Mouse (Mus musculus): ENCODE measurements around the gene Golga4. TPM values are rescaled to one million over a fixed set of nuclear protein-coding genes. Genes with fewer than 3 reads are reported as not detected.
A peak's percentile ranks its signal among the peaks of the same experiment; 100 is the strongest.

Golga4 gene
- polyA plus RNA-seq, 1 experiment from 2014 or later: 54.2 TPM

DNA sequence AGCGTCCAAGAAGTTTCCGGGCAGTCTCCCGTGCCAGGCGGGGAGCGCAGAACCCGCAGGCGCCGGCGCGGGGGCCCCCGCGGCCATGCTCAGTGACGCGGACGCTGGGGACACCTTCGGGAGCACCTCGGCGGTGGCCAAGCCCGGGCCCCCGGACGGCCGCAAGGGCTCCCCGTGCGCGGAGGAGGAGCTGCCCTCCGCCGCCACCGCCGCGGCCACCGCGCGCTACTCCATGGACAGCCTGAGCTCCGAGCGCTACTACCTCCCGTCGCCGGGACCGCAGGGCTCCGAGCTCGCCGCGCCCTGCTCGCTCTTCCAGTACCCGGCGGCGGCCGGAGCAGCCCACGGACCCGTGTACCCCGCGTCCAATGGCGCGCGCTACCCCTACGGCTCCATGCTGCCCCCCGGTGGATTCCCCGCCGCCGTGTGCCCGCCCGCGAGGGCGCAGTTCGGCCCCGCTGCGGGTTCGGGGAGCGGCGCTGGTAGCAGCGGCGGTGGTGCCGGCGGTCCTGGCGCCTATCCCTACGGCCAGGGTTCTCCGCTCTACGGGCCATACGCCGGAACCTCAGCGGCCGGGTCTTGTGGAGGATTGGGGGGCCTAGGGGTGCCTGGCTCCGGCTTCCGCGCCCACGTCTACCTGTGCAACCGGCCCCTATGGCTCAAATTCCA, 27.1 kb upstream of the Golga4 start:
- H3K4me1 ChIP-seq: peaks cover 36% of the 10 kb centered on the region
- H3K27me3 ChIP-seq: peaks cover 98% of the 10 kb centered on the region
- H3K27ac ChIP-seq: no peak overlapping the region
- H3K4me2 ChIP-seq: peak overlapping the region; percentile 67
- peak overlapping the region; percentile 36; the same call in 1 of the 2 replicates for H3K9ac ChIP-seq
- H3K4me3 ChIP-seq: peak overlapping the region; percentile 46
- 1% methylated on average over 84 of the region's 87 CpGs for WGBS
- H3K36me3 ChIP-seq: no peaks in the 10 kb centered on the region
- ATAC-seq (ENCODE audit: insufficient number of reproducible peaks, insufficient read depth, low FRiP score, low TSS enrichment, low read depth): no peak
- no peaks in the 10 kb centered on the region for H3K9me3 ChIP-seq

DNA sequence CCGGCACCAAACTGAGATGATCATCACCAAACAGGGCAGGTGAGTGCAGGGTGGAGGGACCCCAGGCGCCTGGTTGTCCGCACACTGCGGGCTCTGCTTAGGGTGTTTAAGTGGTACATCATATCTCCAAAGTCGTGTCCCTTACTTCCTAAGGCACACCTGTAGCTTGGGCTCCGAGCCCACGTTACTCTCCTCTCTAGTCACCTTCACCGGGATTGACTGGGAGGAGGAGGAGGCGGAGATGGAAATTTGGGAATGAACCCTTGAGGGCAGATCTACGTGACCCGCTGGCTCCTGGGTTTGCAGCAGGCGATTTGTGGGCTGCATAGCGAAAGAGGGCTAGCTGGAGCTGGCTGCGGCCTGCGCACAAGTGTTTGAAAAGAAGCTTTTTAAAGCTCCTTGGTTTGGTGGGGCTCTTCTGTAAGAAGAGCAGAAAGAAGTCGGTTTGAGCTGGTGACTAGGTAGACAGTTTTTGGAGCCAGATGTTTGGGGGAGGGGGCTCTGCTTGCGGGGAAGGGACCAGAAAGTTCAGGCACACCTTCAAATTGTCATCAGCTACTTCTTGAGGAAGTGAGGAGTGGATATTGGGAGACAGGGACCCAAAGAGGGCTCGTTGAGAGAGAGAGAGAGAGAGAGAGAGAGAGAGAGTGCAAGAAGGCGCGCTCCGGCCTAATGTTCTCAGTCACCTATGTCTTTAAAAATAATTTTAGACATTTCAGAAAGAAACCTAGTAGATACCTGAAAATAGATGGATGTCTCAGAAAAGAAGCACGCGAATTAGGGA, 26.4 kb upstream of the Golga4 start:
- Histone ChIP-seq H3K4me3 (peak overlapping the region; percentile 46; the same call in 1 of the 2 replicates), H3K4me2 (peak overlapping the region; percentile 67)
- WGBS: 3% methylated on average over 23 of the region's 23 CpGs

DNA sequence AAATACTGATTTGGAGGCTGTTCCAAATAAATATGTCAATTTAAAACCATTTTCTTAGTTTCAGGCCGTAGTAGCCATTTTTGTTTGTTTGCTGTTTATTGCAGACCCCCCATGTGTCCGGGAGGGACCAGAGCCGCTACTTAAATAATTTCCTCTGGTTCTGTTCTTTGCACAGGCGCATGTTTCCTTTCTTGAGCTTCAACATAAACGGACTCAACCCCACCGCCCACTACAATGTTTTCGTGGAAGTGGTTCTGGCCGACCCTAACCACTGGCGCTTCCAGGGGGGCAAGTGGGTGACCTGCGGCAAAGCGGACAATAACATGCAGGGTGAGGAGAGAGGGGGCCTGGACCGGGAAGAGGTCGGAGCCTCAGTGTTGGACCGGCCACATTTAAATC, 25.8 kb upstream of the Golga4 start:
- H3K4me2 ChIP-seq: no peak overlapping the region
- 3% methylated on average over 14 of the region's 14 CpGs for WGBS
- no peak overlapping the region for H3K9ac ChIP-seq
- H3K9me3 ChIP-seq: no peaks in the 10 kb centered on the region
- no peak overlapping the region for H3K27ac ChIP-seq
- no peak for ATAC-seq (ENCODE audit: insufficient number of reproducible peaks, insufficient read depth, low FRiP score, low TSS enrichment, low read depth)
- H3K4me3 ChIP-seq: no peak overlapping the region
- H3K36me3 ChIP-seq: no peaks in the 10 kb centered on the region
- peaks cover 100% of the 10 kb centered on the region for H3K27me3 ChIP-seq
- H3K4me1 ChIP-seq: peaks cover 36% of the 10 kb centered on the region

More for the DNA sequence above, 26.4 kb upstream of the Golga4 start:
- H3K27ac ChIP-seq: no peak overlapping the region
- peaks cover 36% of the 10 kb centered on the region for H3K4me1 ChIP-seq
- H3K36me3 ChIP-seq: no peaks in the 10 kb centered on the region
- no peak overlapping the region for H3K9ac ChIP-seq
- H3K27me3 ChIP-seq: peaks cover 100% of the 10 kb centered on the region
- no peaks in the 10 kb centered on the region for H3K9me3 ChIP-seq
- no peak for ATAC-seq (ENCODE audit: insufficient number of reproducible peaks, insufficient read depth, low FRiP score, low TSS enrichment, low read depth)

- Histone ChIP-seq H3K4me3 (no peak overlapping the region), H3K27me3 (peaks cover 100% of the 10 kb centered on the region), H3K4me2 (no peak overlapping the region), H3K36me3 (no peaks in the 10 kb centered on the region), H3K9ac (no peak overlapping the region), H3K4me1 (peaks cover 30% of the 10 kb centered on the region), H3K9me3 (no peaks in the 10 kb centered on the region), H3K27ac (no peak overlapping the region)
- ATAC-seq (ENCODE audit: insufficient number of reproducible peaks, insufficient read depth, low FRiP score, low TSS enrichment, low read depth): no peak
- WGBS: 72% methylated on average over 10 of the region's 10 CpGs
These were observed 23.9 kb upstream of the Golga4 start for GRCm38 (mm10) chr9:118482210-118482609.

DNA sequence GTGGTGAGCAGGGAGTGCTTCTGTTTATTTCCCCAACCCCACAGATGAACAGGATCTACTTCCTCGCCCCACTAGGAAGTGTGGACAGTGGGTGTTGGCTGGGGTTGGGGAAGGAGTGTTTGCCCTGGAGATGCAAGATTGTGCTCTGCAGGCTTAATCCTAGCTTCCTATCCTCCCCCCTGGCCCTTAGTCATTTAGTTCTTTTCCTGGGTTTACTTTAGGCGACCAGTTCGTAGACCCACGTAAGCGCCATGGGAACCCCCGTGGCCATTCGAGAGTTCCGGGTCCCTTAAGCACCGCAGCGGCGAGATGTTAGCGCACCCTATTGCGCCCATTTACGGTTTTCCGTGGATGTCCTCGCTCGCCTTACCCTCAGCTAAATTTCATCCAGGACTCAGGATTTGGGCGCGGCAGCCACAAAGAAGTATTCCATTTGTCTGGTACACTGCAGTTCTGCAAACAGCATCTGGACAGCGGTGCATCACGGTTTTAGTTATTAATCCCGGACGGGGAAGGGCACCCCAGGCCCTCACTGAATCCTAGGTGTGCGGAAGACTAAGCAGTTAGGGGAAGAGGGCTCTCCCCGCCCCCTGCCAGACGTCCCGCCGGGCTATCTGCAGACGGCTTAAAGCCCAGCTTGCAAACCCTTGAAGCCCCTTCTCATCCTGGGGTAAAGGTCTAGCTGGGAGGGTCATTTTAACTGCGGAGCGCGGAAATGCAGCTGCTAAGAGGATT, 19.5 kb upstream of the Golga4 start:
- Histone ChIP-seq H3K9me3 (no peaks in the 10 kb centered on the region), H3K9ac (no peak overlapping the region), H3K27ac (no peak overlapping the region), H3K4me1 (peaks cover 27% of the 10 kb centered on the region), H3K36me3 (no peaks in the 10 kb centered on the region), H3K4me2 (no peak overlapping the region), H3K27me3 (peaks cover 92% of the 10 kb centered on the region), H3K4me3 (peak overlapping the region; percentile 13; the same call in 1 of the 2 replicates)
- under 1% methylated on average over 32 of the region's 32 CpGs for WGBS
- no peak for ATAC-seq (ENCODE audit: insufficient number of reproducible peaks, insufficient read depth, low FRiP score, low TSS enrichment, low read depth)

DNA sequence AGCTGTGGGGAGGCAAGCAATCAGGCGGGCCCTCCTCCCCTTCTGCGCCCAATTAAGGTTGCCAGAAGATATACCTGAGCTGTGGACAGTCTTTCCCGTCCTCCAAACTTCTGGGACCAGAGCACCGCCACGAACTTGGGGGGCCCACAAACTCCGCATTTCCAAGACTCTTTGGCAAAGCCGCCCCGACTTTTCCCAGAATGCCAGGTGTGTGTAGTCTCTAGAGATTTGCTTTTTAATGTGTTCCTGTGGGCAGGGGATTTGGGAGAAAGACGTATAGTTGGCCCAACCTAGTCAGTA, 19.0 kb upstream of the Golga4 start:
- no peak overlapping the region for H3K27ac ChIP-seq
- H3K36me3 ChIP-seq: no peaks in the 10 kb centered on the region
- no peak for ATAC-seq (ENCODE audit: insufficient number of reproducible peaks, insufficient read depth, low FRiP score, low TSS enrichment, low read depth)
- H3K4me1 ChIP-seq: peaks cover 27% of the 10 kb centered on the region
- no peaks in the 10 kb centered on the region for H3K9me3 ChIP-seq
- H3K27me3 ChIP-seq: peaks cover 92% of the 10 kb centered on the region
- no peak overlapping the region for H3K9ac ChIP-seq
- no peak overlapping the region for H3K4me2 ChIP-seq
- peak overlapping the region; percentile 13; the same call in 1 of the 2 replicates for H3K4me3 ChIP-seq
- 2% methylated on average over 9 of the region's 9 CpGs for WGBS

DNA sequence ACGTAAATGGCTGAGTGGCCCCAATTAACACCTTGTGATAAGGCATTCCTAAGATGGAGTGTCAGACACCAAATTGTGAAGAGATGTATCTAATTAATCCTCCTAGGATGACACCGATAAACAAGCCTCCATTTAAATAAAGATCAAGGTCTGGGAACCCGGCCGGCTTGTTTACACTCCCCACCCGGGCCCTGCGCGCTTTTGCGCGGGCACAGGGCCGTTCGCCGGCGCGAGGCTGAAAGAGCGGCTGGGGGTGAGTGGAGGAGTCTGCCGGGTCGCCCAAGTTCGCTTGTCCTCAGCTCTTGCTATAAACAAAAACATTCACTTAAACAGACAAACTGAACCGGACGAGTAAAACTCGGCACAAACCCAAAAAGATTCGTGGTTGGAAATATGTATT, 18.4 kb upstream of the Golga4 start:
- H3K4me2 ChIP-seq: peak overlapping the region; percentile 64
- ATAC-seq (ENCODE audit: insufficient number of reproducible peaks, insufficient read depth, low FRiP score, low TSS enrichment, low read depth): no peak
- under 1% methylated on average over 22 of the region's 22 CpGs for WGBS
- H3K4me1 ChIP-seq: peaks cover 27% of the 10 kb centered on the region
- peaks cover 92% of the 10 kb centered on the region for H3K27me3 ChIP-seq
- no peaks in the 10 kb centered on the region for H3K9me3 ChIP-seq
- peak overlapping the region; percentile 35 for H3K4me3 ChIP-seq
- H3K9ac ChIP-seq: no peak overlapping the region
- H3K36me3 ChIP-seq: no peaks in the 10 kb centered on the region
- H3K27ac ChIP-seq: no peak overlapping the region

GRCm38 (mm10) chr9:118488138-118488895, 17.8 kb upstream of the Golga4 start:
- Histone ChIP-seq H3K27ac (no peak overlapping the region), H3K4me2 (peak overlapping the region; percentile 64), H3K4me3 (peak overlapping the region; percentile 35), H3K9me3 (no peaks in the 10 kb centered on the region), H3K36me3 (no peaks in the 10 kb centered on the region), H3K9ac (no peak overlapping the region), H3K4me1 (peaks cover 27% of the 10 kb centered on the region), H3K27me3 (peaks cover 88% of the 10 kb centered on the region)
- WGBS: under 1% methylated on average over 28 of the region's 28 CpGs
- ATAC-seq (ENCODE audit: insufficient number of reproducible peaks, insufficient read depth, low FRiP score, low TSS enrichment, low read depth): no peak

GRCm38 (mm10) chr9:118488896-118489578, 17.0 kb upstream of the Golga4 start:
- H3K27me3 ChIP-seq: peaks cover 81% of the 10 kb centered on the region
- peak overlapping the region; percentile 64 for H3K4me2 ChIP-seq
- no peak overlapping the region for H3K27ac ChIP-seq
- under 1% methylated on average over 20 of the region's 20 CpGs for WGBS
- peak; percentile 75; the same call in 1 of the 2 replicates for ATAC-seq (ENCODE audit: insufficient number of reproducible peaks, insufficient read depth, low FRiP score, low TSS enrichment, low read depth)
- H3K4me1 ChIP-seq: peaks cover 27% of the 10 kb centered on the region
- H3K4me3 ChIP-seq: peak overlapping the region; percentile 35
- H3K9ac ChIP-seq: 0 out of 2 replicates have a peak overlapping the region, but pooled peaks have one; percentile 40
- no peaks in the 10 kb centered on the region for H3K9me3 ChIP-seq
- no peaks in the 10 kb centered on the region for H3K36me3 ChIP-seq

DNA sequence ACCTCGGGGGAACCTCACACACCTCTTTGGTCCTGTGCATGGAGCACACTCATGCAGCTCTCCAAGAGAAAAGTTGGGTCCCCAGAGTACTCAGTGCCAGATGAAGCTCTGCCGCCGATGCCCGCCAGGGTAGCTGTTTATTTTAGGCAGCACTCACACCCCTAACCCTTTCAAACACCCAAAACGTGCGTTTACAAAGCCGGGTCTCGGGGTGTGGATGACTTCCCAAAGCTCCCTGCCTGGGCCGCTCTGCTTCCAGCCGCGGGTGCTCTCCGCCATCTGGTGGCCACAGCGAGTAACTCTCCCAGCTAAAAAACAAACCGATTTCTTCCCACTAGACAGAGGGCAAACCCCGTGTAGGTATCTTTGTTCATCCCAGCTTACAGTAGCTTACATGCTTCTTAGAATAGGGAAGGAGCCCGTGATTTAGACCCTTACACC, 16.5 kb upstream of the Golga4 start:
- peaks cover 75% of the 10 kb centered on the region for H3K27me3 ChIP-seq
- ATAC-seq (ENCODE audit: insufficient number of reproducible peaks, insufficient read depth, low FRiP score, low TSS enrichment, low read depth): peak; percentile 67; the same call in 1 of the 2 replicates
- H3K27ac ChIP-seq: no peak overlapping the region
- H3K4me1 ChIP-seq: peaks cover 27% of the 10 kb centered on the region
- H3K9me3 ChIP-seq: no peaks in the 10 kb centered on the region
- 0 out of 2 replicates have a peak overlapping the region, but pooled peaks have one; percentile 40 for H3K9ac ChIP-seq
- H3K4me2 ChIP-seq: peak overlapping the region; percentile 64
- no peaks in the 10 kb centered on the region for H3K36me3 ChIP-seq
- H3K4me3 ChIP-seq: peak overlapping the region; percentile 35
- under 1% methylated on average over 16 of the region's 16 CpGs for WGBS
